Mouse (Mus musculus) layer of hippocampus, adult 6 months (tissue): ENCODE data around the gene 1700029H14Rik. TPM values are rescaled to one million over a fixed set of nuclear protein-coding genes. Genes with fewer than 3 reads are reported as not detected.

Experiments
- long read RNA-seq, 2 experiments: library from polyadenylated mRNA; unstranded; transcript quantifications; one replicate each; pipeline ENCODE4 v2.0.0; 2019 to 2020
- polyA plus RNA-seq: library from polyadenylated mRNA; unstranded; fragments of <200 nt; fragmentation: Nextera tagmentation; gene quantifications from 2 replicates; pipeline ENCODE4 v1.2.3, GENCODE M21; 2021

The 1700029H14Rik gene
- not detected in 2 replicates for polyA plus RNA-seq
- long read RNA-seq, experiment 1 = 0 reads
- long read RNA-seq, experiment 2 = 0 reads

DNA sequence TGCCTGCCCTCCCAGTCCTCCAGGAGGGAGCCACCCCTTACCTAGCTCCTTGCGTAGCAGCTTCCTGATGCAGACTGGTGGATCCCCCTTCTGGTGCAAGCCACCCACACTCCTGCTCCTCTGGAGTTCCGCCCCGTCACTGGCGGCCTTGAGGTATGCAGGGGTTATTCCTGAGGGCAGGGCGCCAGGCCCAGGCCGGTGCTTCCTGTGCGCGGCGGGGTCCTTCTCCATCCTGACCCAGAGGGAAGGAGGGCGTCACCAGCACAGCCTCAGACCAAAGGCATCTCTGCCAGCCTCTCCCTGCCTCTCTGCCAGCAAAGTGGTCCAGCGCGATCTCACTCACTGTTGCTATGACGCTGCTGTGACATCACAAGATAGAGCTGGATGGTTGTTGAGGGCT is at the start of gene 1700029H14Rik:
Gene 1700029H14Rik, minus strand, starts transcription at position 344 of the 400 bp plus-strand sequence.

Other genes starting within 250 kb of the 1700029H14Rik start
- gene Tfdp1, start 223.7 kb downstream of the 1700029H14Rik start, polyA plus RNA-seq = 34.3 and 41.7 TPM in 2 replicates
- gene Atp4b, start 165.6 kb downstream of the 1700029H14Rik start, polyA plus RNA-seq = not detected in 2 replicates
- gene Grk1, start 157.4 kb downstream of the 1700029H14Rik start, polyA plus RNA-seq = not detected in 2 replicates
- gene Tmem255b, start 127.3 kb downstream of the 1700029H14Rik start, polyA plus RNA-seq = 6.6 and 8.3 TPM in 2 replicates
- gene Gas6, start 68.0 kb downstream of the 1700029H14Rik start, polyA plus RNA-seq = 42.9 and 67.0 TPM in 2 replicates
- gene Rasa3, start 115.1 kb upstream of the 1700029H14Rik start, polyA plus RNA-seq = 20.2 and 22.2 TPM in 2 replicates
- gene Cfap97d2, start 143.4 kb upstream of the 1700029H14Rik start, polyA plus RNA-seq = 0.77 and 1.1 TPM in 2 replicates
- gene Cdc16, start 195.2 kb upstream of the 1700029H14Rik start, polyA plus RNA-seq = 35.6 and 37.0 TPM in 2 replicates
- 33.0 and 36.2 TPM in 2 replicates for gene Upf3a, start 223.2 kb upstream of the 1700029H14Rik start, polyA plus RNA-seq